Mouse (Mus musculus) cerebellum, adult 8-10 months (tissue): ENCODE measurements around the gene Lrfn4.
A peak's percentile ranks its signal among the peaks of the same experiment; 100 is the strongest.
"Not testable (repeated sequence)": the region's sequence is repeated elsewhere in the genome, so short reads cannot be mapped to it uniquely, and the experiment has no call there.

ENCODE experiments used
- DNase-seq: peaks from one replicate; pipeline ENCODE4 v3.0.0; 2022

Gene Lrfn4

GRCm38 (mm10) chr19:4608511-4608910 lies 7.0 kb downstream of the Lrfn4 start:
- DNase-seq, result no peak

- no peak for DNase-seq
These were observed 8.1 kb downstream of the Lrfn4 start for GRCm38 (mm10) chr19:4607406-4607805.

GRCm38 (mm10) chr19:4605654-4606053 lies 9.8 kb downstream of the Lrfn4 start:
- DNase-seq, result no peak

- peak; percentile 42 for DNase-seq
These were observed 11.4 kb downstream of the Lrfn4 start for GRCm38 (mm10) chr19:4603801-4604723.

- no peak for DNase-seq
These were observed 13.0 kb downstream of the Lrfn4 start for GRCm38 (mm10) chr19:4602459-4602858.

GRCm38 (mm10) chr19:4596071-4596470 lies 19.4 kb downstream of the Lrfn4 start:
- DNase-seq, result no peak

- DNase-seq, result no peak
These were observed 21.5 kb downstream of the Lrfn4 start for GRCm38 (mm10) chr19:4593792-4594522.

GRCm38 (mm10) chr19:4590025-4590424 lies 25.4 kb downstream of the Lrfn4 start:
- no peak for DNase-seq

GRCm38 (mm10) chr19:4589081-4589480 lies 26.4 kb downstream of the Lrfn4 start:
- DNase-seq, result peak; percentile 20

- DNase-seq, result no peak
These were observed 27.0 kb downstream of the Lrfn4 start for GRCm38 (mm10) chr19:4588430-4588829.

GRCm38 (mm10) chr19:4587426-4587825 lies 28.0 kb downstream of the Lrfn4 start:
- no peak for DNase-seq

- DNase-seq, result not testable (repeated sequence)
These were observed 28.7 kb downstream of the Lrfn4 start for GRCm38 (mm10) chr19:4586783-4587182.

- DNase-seq, result no peak
These were observed 31.6 kb downstream of the Lrfn4 start for GRCm38 (mm10) chr19:4583856-4584255.

- no peak for DNase-seq
These were observed 36.2 kb downstream of the Lrfn4 start for GRCm38 (mm10) chr19:4579296-4579695.

- peak; percentile 55 for DNase-seq
These were observed 36.7 kb downstream of the Lrfn4 start for GRCm38 (mm10) chr19:4578799-4579198.

- DNase-seq, result no peak
These were observed 42.2 kb downstream of the Lrfn4 start for GRCm38 (mm10) chr19:4573241-4573640.

- DNase-seq, result no peak
These were observed 43.0 kb downstream of the Lrfn4 start for GRCm38 (mm10) chr19:4572467-4572866.

- DNase-seq, result no peak
These were observed 43.4 kb downstream of the Lrfn4 start for GRCm38 (mm10) chr19:4572061-4572460.

- no peak for DNase-seq
These were observed 43.8 kb downstream of the Lrfn4 start for GRCm38 (mm10) chr19:4571658-4572057.

GRCm38 (mm10) chr19:4570815-4571214 lies 44.7 kb downstream of the Lrfn4 start:
- no peak for DNase-seq

- no peak for DNase-seq
These were observed 45.2 kb downstream of the Lrfn4 start for GRCm38 (mm10) chr19:4570237-4570613.

- DNase-seq, result no peak
These were observed 45.9 kb downstream of the Lrfn4 start for GRCm38 (mm10) chr19:4569356-4570236.

- DNase-seq, result no peak
These were observed 46.6 kb downstream of the Lrfn4 start for GRCm38 (mm10) chr19:4568832-4569231.
